Mouse (Mus musculus): ENCODE measurements around the gene Uba6. TPM values are rescaled to one million over a fixed set of nuclear protein-coding genes. Genes with fewer than 3 reads are reported as not detected.

Uba6 gene
- total and polyA plus RNA-seq, 2 experiments = 0.69 to 5.5 TPM

GRCm38 (mm10) chr5:86113037-86113436 is 59.6 kb downstream of the Uba6 start:
- Histone ChIP-seq H3K79me2 (ENCODE audit: control insufficient read depth, insufficient read depth, low read length) (no peaks in the 10 kb centered on the region), H3K27ac (replicated peaks; ENCODE audit: insufficient read depth, low read depth, low read length) (no peak overlapping the region), H3K36me3 (ENCODE audit: control insufficient read depth, insufficient read depth, low read length) (peaks cover 3% of the 10 kb centered on the region), H3K4me1 (ENCODE audit: control insufficient read depth, insufficient read depth, low read length) (peaks cover 2% of the 10 kb centered on the region; the same call in 1 of the 2 replicates), H3K9ac (ENCODE audit: low read depth, low read length) (no peak overlapping the region), H3K27me3 (ENCODE audit: control insufficient read depth, insufficient read depth, low read length) (no peaks in the 10 kb centered on the region), H3K4me3 (ENCODE audit: insufficient read depth, low read depth, low read length) (no peak overlapping the region)
- DNase-seq (ENCODE audit: extremely low read depth, low read depth, low spot score) = no peak
- TF ChIP-seq CTCF (IDR thresholded peaks at IDR 0.05; ENCODE audit: low read depth, low read length) (no peak), POLR2A (IDR thresholded peaks at IDR 0.05; ENCODE audit: extremely low read depth, insufficient read depth, low read length) (no peak)
- 87% methylated on average over 2 of the region's 2 CpGs for WGBS

GRCm38 (mm10) chr5:86111074-86111473 is 61.5 kb downstream of the Uba6 start:
- Histone ChIP-seq H3K9ac (ENCODE audit: low read depth, low read length) (no peak overlapping the region), H3K27ac (replicated peaks; ENCODE audit: insufficient read depth, low read depth, low read length) (no peak overlapping the region), H3K27me3 (ENCODE audit: control insufficient read depth, insufficient read depth, low read length) (no peaks in the 10 kb centered on the region), H3K36me3 (ENCODE audit: control insufficient read depth, insufficient read depth, low read length) (peaks cover 5% of the 10 kb centered on the region), H3K79me2 (ENCODE audit: control insufficient read depth, insufficient read depth, low read length) (no peaks in the 10 kb centered on the region), H3K4me3 (ENCODE audit: insufficient read depth, low read depth, low read length) (no peak overlapping the region), H3K4me1 (ENCODE audit: control insufficient read depth, insufficient read depth, low read length) (peaks cover 2% of the 10 kb centered on the region; the same call in 1 of the 2 replicates)
- WGBS = 20% methylated on average over 1 of the region's 1 CpGs
- no peak for DNase-seq (ENCODE audit: extremely low read depth, low read depth, low spot score)
- no peak for TF ChIP-seq POLR2A (IDR thresholded peaks at IDR 0.05; ENCODE audit: extremely low read depth, insufficient read depth, low read length)
- TF ChIP-seq CTCF (IDR thresholded peaks at IDR 0.05; ENCODE audit: low read depth, low read length) = no peak

GRCm38 (mm10) chr5:86106610-86107009 is 66.0 kb downstream of the Uba6 start:
- Histone ChIP-seq H3K79me2 (ENCODE audit: control insufficient read depth, insufficient read depth, low read length) (no peaks in the 10 kb centered on the region), H3K27me3 (ENCODE audit: control insufficient read depth, insufficient read depth, low read length) (no peaks in the 10 kb centered on the region), H3K9ac (ENCODE audit: low read depth, low read length) (no peak overlapping the region), H3K4me3 (ENCODE audit: insufficient read depth, low read depth, low read length) (no peak overlapping the region), H3K27ac (replicated peaks; ENCODE audit: insufficient read depth, low read depth, low read length) (no peak overlapping the region), H3K4me1 (ENCODE audit: control insufficient read depth, insufficient read depth, low read length) (no peaks in the 10 kb centered on the region; the same call in 1 of the 2 replicates), H3K36me3 (ENCODE audit: control insufficient read depth, insufficient read depth, low read length) (peaks cover 2% of the 10 kb centered on the region; the same call in 1 of the 2 replicates)
- DNase-seq (ENCODE audit: extremely low read depth, low read depth, low spot score) = no peak
- TF ChIP-seq CTCF (IDR thresholded peaks at IDR 0.05; ENCODE audit: low read depth, low read length) = no peak
- TF ChIP-seq POLR2A (IDR thresholded peaks at IDR 0.05; ENCODE audit: extremely low read depth, insufficient read depth, low read length) = no peak
- 81% methylated on average over 2 of the region's 2 CpGs for WGBS

- H3K27ac ChIP-seq (replicated peaks; ENCODE audit: insufficient read depth, low read depth, low read length) = no peak overlapping the region
- H3K79me2 ChIP-seq (ENCODE audit: control insufficient read depth, insufficient read depth, low read length) = no peaks in the 10 kb centered on the region
- 98% methylated on average over 2 of the region's 2 CpGs for WGBS
- TF ChIP-seq POLR2A (IDR thresholded peaks at IDR 0.05; ENCODE audit: extremely low read depth, insufficient read depth, low read length) (no peak), CTCF (IDR thresholded peaks at IDR 0.05; ENCODE audit: low read depth, low read length) (no peak)
- H3K9ac ChIP-seq (ENCODE audit: low read depth, low read length) = no peak overlapping the region
- H3K4me3 ChIP-seq (ENCODE audit: insufficient read depth, low read depth, low read length) = no peak overlapping the region
- H3K4me1 ChIP-seq (ENCODE audit: control insufficient read depth, insufficient read depth, low read length) = peaks cover under 1% of the 10 kb centered on the region; the same call in 1 of the 2 replicates
- DNase-seq (ENCODE audit: extremely low read depth, low read depth, low spot score) = no peak
- H3K36me3 ChIP-seq (ENCODE audit: control insufficient read depth, insufficient read depth, low read length) = no peaks in the 10 kb centered on the region
- no peaks in the 10 kb centered on the region for H3K27me3 ChIP-seq (ENCODE audit: control insufficient read depth, insufficient read depth, low read length)
Observed at GRCm38 (mm10) chr5:86102176-86102575, 70.4 kb downstream of the Uba6 start.

- Histone ChIP-seq H3K79me2 (ENCODE audit: control insufficient read depth, insufficient read depth, low read length) (no peaks in the 10 kb centered on the region), H3K4me1 (ENCODE audit: control insufficient read depth, insufficient read depth, low read length) (peaks cover 4% of the 10 kb centered on the region; the same call in 1 of the 2 replicates), H3K27me3 (ENCODE audit: control insufficient read depth, insufficient read depth, low read length) (no peaks in the 10 kb centered on the region), H3K9ac (ENCODE audit: low read depth, low read length) (no peak overlapping the region), H3K4me3 (ENCODE audit: insufficient read depth, low read depth, low read length) (no peak overlapping the region), H3K36me3 (ENCODE audit: control insufficient read depth, insufficient read depth, low read length) (no peaks in the 10 kb centered on the region), H3K27ac (replicated peaks; ENCODE audit: insufficient read depth, low read depth, low read length) (no peak overlapping the region)
- TF ChIP-seq CTCF (IDR thresholded peaks at IDR 0.05; ENCODE audit: low read depth, low read length) (no peak), POLR2A (IDR thresholded peaks at IDR 0.05; ENCODE audit: extremely low read depth, insufficient read depth, low read length) (no peak)
- no peak for DNase-seq (ENCODE audit: extremely low read depth, low read depth, low spot score)
- WGBS = 88% methylated on average over 3 of the region's 3 CpGs
Observed at GRCm38 (mm10) chr5:86100621-86101020, 72.0 kb downstream of the Uba6 start.

GRCm38 (mm10) chr5:86098988-86099387 is 73.6 kb downstream of the Uba6 start:
- WGBS = 87% methylated on average over 3 of the region's 3 CpGs

More at GRCm38 (mm10) chr5:86098988-86099387, 73.6 kb downstream of the Uba6 start:
- H3K36me3 ChIP-seq (ENCODE audit: control insufficient read depth, insufficient read depth, low read length) = no peaks in the 10 kb centered on the region
- H3K27me3 ChIP-seq (ENCODE audit: control insufficient read depth, insufficient read depth, low read length) = no peaks in the 10 kb centered on the region
- no peak overlapping the region for H3K27ac ChIP-seq (replicated peaks; ENCODE audit: insufficient read depth, low read depth, low read length)
- no peak for DNase-seq (ENCODE audit: extremely low read depth, low read depth, low spot score)
- H3K79me2 ChIP-seq (ENCODE audit: control insufficient read depth, insufficient read depth, low read length) = no peaks in the 10 kb centered on the region
- H3K4me1 ChIP-seq (ENCODE audit: control insufficient read depth, insufficient read depth, low read length) = peaks cover 4% of the 10 kb centered on the region; the same call in 1 of the 2 replicates
- H3K9ac ChIP-seq (ENCODE audit: low read depth, low read length) = no peak overlapping the region
- TF ChIP-seq POLR2A (IDR thresholded peaks at IDR 0.05; ENCODE audit: extremely low read depth, insufficient read depth, low read length) = no peak
- no peak for TF ChIP-seq CTCF (IDR thresholded peaks at IDR 0.05; ENCODE audit: low read depth, low read length)
- no peak overlapping the region for H3K4me3 ChIP-seq (ENCODE audit: insufficient read depth, low read depth, low read length)

Data from liver, adult 2 months (tissue).